Mouse (Mus musculus) left cerebral cortex, postnatal 4 days (tissue): ENCODE data around the gene Supt20. TPM values are rescaled to one million over a fixed set of nuclear protein-coding genes. Genes with fewer than 3 reads are reported as not detected.

Experiments
- total RNA-seq, 2 experiments: library from RNA; stranded (reverse); gene quantifications; 2 replicates each; pipeline ENCODE4 v1.2.3; 2021

Gene Supt20
- total RNA-seq, 2 experiments from 2014 or later = 72.3 to 75.3 TPM

Other genes with a start within 250 kb of the Supt20 start
- not detected for gene Gm21958, start 21.5 kb downstream of the Supt20 start, total RNA-seq
- 10 to 100 TPM; 53.9 to 60.7 TPM for gene Exosc8, start 42.6 kb downstream of the Supt20 start, total RNA-seq
- 10 to 100 TPM; 24.5 to 31.4 TPM for gene Alg5, start 42.7 kb downstream of the Supt20 start, total RNA-seq
- gene Smad9, start 62.8 kb downstream of the Supt20 start, total RNA-seq = 1 to 10 TPM; 2.8 to 3.1 TPM
- gene Rfxap, start 115.0 kb downstream of the Supt20 start, total RNA-seq = 10 to 100 TPM; 53.9 to 60.5 TPM
- 10 to 100 TPM; 32.5 to 39.3 TPM for gene Sertm1, start 223.1 kb downstream of the Supt20 start, total RNA-seq